8 mouse cellular contexts compared by ENCODE assay signal in the genomic region with DNA sequence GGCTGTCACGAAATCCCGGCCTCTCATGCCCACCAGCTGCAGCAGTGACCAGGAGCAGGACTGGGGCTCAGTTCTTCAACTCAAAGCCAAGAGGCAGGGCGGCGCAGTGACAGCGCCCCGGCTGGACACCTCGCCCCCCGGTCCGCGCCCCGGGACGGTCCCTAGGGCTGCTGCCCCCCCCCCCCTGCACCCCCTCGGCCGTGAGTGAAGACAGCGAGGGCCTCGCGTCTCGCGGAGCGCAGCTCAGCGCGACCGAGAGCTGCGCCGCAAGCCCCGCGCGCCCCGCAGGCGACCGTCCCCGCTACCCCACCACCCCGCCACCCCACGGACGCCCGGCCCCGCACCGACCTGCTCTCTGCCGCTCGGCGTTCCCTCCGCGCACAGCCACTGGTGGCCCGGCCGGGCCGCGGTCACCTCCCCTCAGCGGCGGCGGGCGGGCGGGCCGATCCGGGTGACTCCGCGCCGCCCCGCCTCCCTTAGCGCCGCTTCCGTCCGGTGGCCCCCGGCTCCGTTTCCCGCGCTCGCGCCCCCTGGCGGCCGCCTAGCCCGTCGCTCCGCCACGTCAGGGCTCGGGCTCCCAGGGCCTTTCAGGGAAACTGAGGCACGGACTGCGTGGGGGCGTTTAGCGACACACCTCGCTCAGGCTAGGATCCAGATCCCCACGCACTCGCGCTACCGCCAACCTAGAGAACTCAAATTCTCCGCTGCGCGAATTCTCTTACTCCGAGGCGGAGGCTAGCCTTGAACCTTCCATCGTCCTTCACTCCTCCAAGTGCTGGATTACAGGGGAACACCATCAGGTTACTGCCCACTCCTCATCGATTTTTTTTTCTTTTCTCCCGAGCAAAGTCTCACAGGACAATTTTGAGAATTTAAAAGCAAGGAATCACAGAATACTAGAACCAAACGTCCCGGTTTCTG. TPM values are rescaled to one million over a fixed set of nuclear protein-coding genes. Genes with fewer than 3 reads are reported as not detected.
DNase-seq lines count a peak whose midpoint lies in the region; ATAC-seq and TF ChIP-seq lines count a peak whose summit lies in the region.

A gene (minus strand): TSS at position 423 of the 921 bp plus-strand sequence.

- H3K4me2 ChIP-seq in heart, embryonic 13.5 days, result peak within 1 kb of the TSS; percentile 84
- H3K4me2 ChIP-seq in kidney, postnatal 0 days (ENCODE audit: low read length), result peak within 1 kb of the TSS; percentile 74
- peak within 1 kb of the TSS; percentile 94 for H3K4me2 ChIP-seq in liver, embryonic 12.5 days

- H3K4me1 ChIP-seq in brown adipose tissue, adult 24 weeks (ENCODE audit: control insufficient read depth, insufficient read depth, insufficient read length, low read length), result peaks cover 14% of the 10 kb centered on the region; the same call in 1 of the 2 replicates
- H3K4me1 ChIP-seq in heart, embryonic 13.5 days, result peaks cover 41% of the 10 kb centered on the region
- 0 out of 2 replicates have a peak, but pooled peaks cover 3% of the 10 kb centered on the region for H3K4me1 ChIP-seq in kidney, postnatal 0 days (replicated peaks; ENCODE audit: insufficient read depth, low read length)
- peaks cover 37% of the 10 kb centered on the region for H3K4me1 ChIP-seq in liver, embryonic 12.5 days

- H3K4me3 ChIP-seq in brown adipose tissue, adult 24 weeks (ENCODE audit: insufficient read depth, low read depth, low read length), result peak within 1 kb of the TSS; percentile 67
- H3K4me3 ChIP-seq in heart, embryonic 13.5 days, result peak within 1 kb of the TSS; percentile 84
- H3K4me3 ChIP-seq in kidney, postnatal 0 days (replicated peaks; ENCODE audit: low read depth, low read length), result peak within 1 kb of the TSS; percentile 77
- H3K4me3 ChIP-seq in liver, embryonic 12.5 days, result peak within 1 kb of the TSS; percentile 71

- no peaks in the 10 kb centered on the region for H3K36me3 ChIP-seq in heart, embryonic 13.5 days
- H3K36me3 ChIP-seq in kidney, postnatal 0 days (ENCODE audit: insufficient read depth, low read length), result no peaks in the 10 kb centered on the region
- no peaks in the 10 kb centered on the region for H3K36me3 ChIP-seq in liver, embryonic 12.5 days

- no peaks in the 10 kb centered on the region for H3K27me3 ChIP-seq in heart, embryonic 13.5 days (replicated peaks)
- no peaks in the 10 kb centered on the region for H3K27me3 ChIP-seq in kidney, postnatal 0 days (ENCODE audit: insufficient read depth, low read length)
- H3K27me3 ChIP-seq in liver, embryonic 12.5 days (replicated peaks), result peaks cover 12% of the 10 kb centered on the region; the same call in 1 of the 2 replicates

- peak within 1 kb of the TSS; percentile 91 for H3K9ac ChIP-seq in heart, embryonic 13.5 days
- peak within 1 kb of the TSS; percentile 78 for H3K9ac ChIP-seq in kidney, postnatal 0 days (ENCODE audit: low read depth, low read length)
- peak within 1 kb of the TSS; percentile 78 for H3K9ac ChIP-seq in liver, embryonic 12.5 days

- ATAC-seq in erythroid progenitor cell, adult 5-6 weeks (replicated peaks; ENCODE audit: low FRiP score, poor library complexity, severe bottlenecking), result peak; percentile 63; the same call in 1 of the 2 replicates
- ATAC-seq in heart, embryonic 13.5 days (ENCODE audit: extremely low read depth, insufficient number of reproducible peaks, low FRiP score, low TSS enrichment), result peak; percentile 74; the same call in 1 of the 2 replicates
- ATAC-seq in kidney, postnatal 0 days (replicated peaks; ENCODE audit: low FRiP score, low read depth), result peak; percentile 92
- ATAC-seq in liver, embryonic 12.5 days, result peak; percentile 88

- peak within 1 kb of the TSS; percentile 54; the same call in 1 of the 2 replicates for H3K27ac ChIP-seq in brown adipose tissue, adult 24 weeks (replicated peaks; ENCODE audit: low read depth, low read length)
- peak within 1 kb of the TSS; percentile 79 for H3K27ac ChIP-seq in heart, embryonic 13.5 days (replicated peaks)
- peak within 1 kb of the TSS; percentile 68 for H3K27ac ChIP-seq in kidney, postnatal 0 days
- peak within 1 kb of the TSS; percentile 54; the same call in 1 of the 2 replicates for H3K27ac ChIP-seq in liver, embryonic 12.5 days

- no peaks in the 10 kb centered on the region for H3K9me3 ChIP-seq in heart, embryonic 13.5 days
- H3K9me3 ChIP-seq in kidney, postnatal 0 days (replicated peaks; ENCODE audit: low read length), result no peaks in the 10 kb centered on the region
- H3K9me3 ChIP-seq in liver, embryonic 12.5 days (replicated peaks), result no peaks in the 10 kb centered on the region

- peak; percentile 80 for TF ChIP-seq CTCF in kidney, postnatal 0 days (IDR thresholded peaks at IDR 0.05; ENCODE audit: low read depth)

- DNase-seq in CD4-positive helper T cell, adult 2 months (ENCODE audit: low read depth, low spot score), result peak; percentile 85
- peak; percentile 89 for DNase-seq in kidney, postnatal 0 days (ENCODE audit: low spot score)
- peak; percentile 86 for DNase-seq in naive thymus-derived CD4-positive, alpha-beta T cell, adult 2 months (ENCODE audit: low read depth)
- DNase-seq in spleen, postnatal 4 days (ENCODE audit: low spot score in 2 of 2), result peak; percentile 77 to 95

- 5% methylated on average over 68 of the region's 94 CpGs for WGBS in heart, embryonic 13.5 days
- 4% methylated on average over 67 of the region's 94 CpGs for WGBS in kidney, postnatal 0 days
- WGBS in liver, embryonic 12.5 days (ENCODE audit: insufficient replicate concordance), result 5% methylated on average over 76 of the region's 94 CpGs

RNA-seq across cellular contexts. Expression of the gene that starts here (rescaled TPM):
- polyA plus RNA-seq in brown adipose tissue, adult 24 weeks (2012; ENCODE audit: insufficient read depth, insufficient read length, missing spikeins), result 4.5 and 4.7 TPM in 2 replicates
- 2.5 and 5.0 TPM in 2 replicates for total RNA-seq in erythroid progenitor cell, adult 5-6 weeks (2015; ENCODE audit: low replicate concordance)
- 1.5 and 2.3 TPM in 2 replicates for total RNA-seq in erythroid progenitor cell, adult 5-6 weeks (2017; ENCODE audit: low replicate concordance)
- 9.9 and 10.5 TPM in 2 replicates for polyA plus RNA-seq in heart, embryonic 13.5 days (2015; fragmentation: Nextera tagmentation; extraction: Ambion mirVana)
- polyA plus RNA-seq in kidney, postnatal 0 days (2015; fragmentation: Nextera tagmentation; extraction: Ambion mirVana), result 19.2 and 20.7 TPM in 2 replicates
- polyA plus RNA-seq in liver, embryonic 12.5 days (2016; fragmentation: Nextera tagmentation; extraction: Ambion mirVana), result 3.9 and 4.2 TPM in 2 replicates

Comparison
In these comparisons a context has a peak if more than half of its experiments do, and no peak if none do; other contexts are left out.
1. Peak in every context shown above with its lines: DNase-seq, ATAC-seq, H3K4me3 ChIP-seq and H3K27ac ChIP-seq.